Mouse (Mus musculus) adrenal gland, postnatal 14 days (tissue): ENCODE results near the gene Arl15. TPM values are rescaled to one million over a fixed set of nuclear protein-coding genes. Genes with fewer than 3 reads are reported as not detected.

Source experiments
- DNase-seq: peaks from one replicate; pipeline ENCODE4 v3.0.0; 2021; ENCODE audit warnings: mixed read lengths
- total RNA-seq: library from RNA; stranded (reverse); gene quantifications from 2 replicates; pipeline ENCODE4 v1.2.3, GENCODE M21; 2021

The Arl15 gene
- total RNA-seq, 1 experiment from 2014 or later = 24.6 TPM

DNA sequence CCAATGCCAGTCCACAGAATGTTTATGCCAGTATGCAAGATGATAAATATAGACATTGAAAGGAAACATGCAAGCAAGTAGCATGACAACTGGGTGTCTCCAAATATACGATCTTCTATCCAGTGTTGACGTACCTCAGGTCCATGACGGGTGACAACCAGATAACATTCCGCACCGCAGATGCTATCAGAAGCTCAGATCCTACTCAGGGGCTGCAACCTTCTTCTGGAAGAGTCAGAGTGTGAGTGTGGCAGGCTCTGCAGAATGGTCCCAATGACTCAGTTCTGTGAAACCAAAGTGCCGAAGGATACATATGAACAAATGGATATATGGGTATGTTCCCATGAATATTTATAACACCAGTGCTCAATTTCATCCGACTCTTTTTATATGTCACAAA is 313.2 kb downstream of the Arl15 start:
- no peak for DNase-seq

DNA sequence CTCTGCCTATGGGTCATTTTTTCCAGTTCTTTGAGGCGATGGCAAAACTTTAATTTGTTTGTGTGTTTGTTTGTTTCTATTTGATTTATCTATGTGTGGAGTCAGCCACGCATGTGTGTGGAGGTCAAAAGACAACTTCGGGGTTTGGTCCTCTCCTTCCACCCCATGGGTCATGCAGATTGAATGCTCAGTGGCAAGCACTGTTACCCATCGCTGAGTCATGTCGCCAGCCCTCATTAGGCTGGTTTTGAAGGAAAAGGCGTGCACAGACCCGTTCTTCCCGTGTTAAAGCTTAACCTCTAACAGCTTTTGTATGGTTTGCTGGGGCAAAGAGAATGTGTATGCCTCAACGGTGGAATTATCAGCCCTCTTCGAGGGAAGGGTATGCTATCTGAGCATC is 315.1 kb downstream of the Arl15 start:
- no peak for DNase-seq

DNA sequence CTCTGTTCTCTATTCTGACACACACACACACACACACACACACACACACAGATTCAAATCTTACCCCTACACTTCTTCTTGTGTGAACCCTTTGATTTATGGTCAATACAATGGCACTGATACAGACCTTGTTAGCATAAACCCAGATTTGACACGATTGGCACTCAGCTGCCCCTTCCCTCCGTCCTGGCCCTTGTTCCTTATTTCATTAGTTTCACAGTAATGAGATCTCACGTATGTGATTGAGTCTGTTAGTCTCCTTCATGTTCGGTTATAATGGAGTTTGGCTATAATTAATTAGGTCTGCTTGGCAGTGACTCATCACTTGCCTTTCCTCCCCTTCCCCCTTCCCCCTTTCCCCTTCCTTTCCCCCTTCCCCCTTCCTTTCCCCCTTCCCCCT is 315.5 kb downstream of the Arl15 start:
- DNase-seq = no peak

DNA sequence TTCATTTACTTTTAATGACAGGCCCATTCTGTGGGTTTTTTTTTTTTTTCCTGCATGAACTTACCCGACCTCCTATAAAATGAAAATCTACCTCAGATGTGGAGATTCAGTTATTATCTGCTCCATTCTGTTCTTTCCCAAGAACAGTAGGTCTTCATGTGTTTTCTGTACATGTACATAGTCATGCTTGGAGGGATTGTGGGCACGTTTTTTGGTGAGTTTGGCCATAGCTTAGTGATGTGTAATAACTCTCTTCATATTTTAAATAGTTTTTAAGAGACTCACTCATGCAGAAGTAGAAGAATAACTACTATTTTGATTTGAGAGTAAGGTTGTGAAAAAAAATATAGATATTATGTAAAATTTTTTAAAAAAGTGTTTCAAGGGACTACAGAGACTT is 319.2 kb downstream of the Arl15 start:
- DNase-seq = no peak

DNA sequence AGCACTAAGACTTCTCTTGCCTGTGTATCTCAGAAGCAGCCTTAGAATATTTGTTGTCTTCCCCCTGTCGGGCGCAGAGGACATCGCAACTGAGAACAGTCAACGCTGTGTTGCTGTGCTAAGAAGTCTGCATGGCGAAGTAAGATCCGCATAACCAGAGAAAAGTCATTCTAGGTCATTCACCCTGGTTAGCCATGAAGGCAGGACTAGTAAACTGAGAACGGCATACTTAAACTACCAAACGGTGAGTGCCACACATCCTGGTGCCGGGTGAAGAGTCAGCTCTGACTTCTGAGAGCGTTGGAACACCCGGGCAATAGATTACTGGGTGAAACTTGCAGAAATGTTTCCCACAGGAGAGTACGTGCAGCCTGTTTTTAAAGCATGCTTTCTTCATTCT is 320.3 kb downstream of the Arl15 start:
- DNase-seq = no peak

DNA sequence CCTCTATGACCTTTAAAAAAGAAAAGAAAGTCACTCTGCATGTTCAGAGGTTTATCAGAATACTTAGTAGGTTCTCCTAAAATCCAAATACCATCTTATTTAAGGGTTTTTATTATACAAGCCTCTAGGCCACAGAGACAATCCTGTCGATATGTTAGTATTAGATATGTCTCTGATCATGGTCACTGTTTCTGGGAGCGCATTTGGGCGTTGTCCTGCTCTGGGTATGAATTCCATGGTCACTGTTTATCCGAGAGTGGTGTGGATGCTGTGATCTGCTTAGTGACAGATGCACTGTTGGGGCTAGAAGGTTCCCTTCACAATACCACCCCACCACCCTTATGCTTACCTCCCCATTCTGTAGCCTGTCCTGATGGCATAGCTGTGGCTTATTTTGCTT is 320.8 kb downstream of the Arl15 start:
- no peak for DNase-seq

DNA sequence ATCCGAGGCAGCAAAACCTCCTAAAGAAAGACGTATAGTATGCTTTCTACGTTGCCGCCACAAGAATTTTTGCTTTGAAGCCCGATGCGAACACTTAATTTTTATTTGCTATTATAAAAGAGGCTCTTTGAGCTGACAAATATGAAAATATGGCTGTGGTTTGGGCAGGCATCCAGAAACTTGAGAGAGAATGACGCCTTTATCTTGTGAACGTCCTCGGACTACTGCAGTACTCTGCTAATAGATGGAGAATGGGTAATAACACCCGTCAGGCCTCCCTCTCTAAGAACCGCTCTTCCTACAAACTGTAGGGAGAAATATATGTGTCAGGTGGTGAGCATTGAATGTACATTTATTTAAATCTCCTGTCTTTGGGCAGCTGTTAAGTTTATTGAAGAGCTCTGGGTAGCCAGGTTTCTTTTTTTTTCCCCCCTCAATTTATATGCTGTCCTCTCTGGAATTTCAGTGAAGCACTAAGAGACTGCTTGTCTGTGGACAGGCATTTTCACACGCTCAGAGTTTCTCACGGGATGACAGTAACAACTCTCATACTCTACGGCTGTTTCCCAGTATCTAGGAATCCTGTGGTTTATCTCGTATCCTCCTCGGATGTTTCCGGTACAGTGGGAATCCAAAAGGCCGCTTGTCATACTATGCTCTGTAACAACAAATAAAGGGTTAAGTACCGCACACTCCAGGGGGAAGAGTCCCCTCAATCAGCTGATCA is 324.0 kb downstream of the Arl15 start:
- DNase-seq = peak; percentile 59

DNA sequence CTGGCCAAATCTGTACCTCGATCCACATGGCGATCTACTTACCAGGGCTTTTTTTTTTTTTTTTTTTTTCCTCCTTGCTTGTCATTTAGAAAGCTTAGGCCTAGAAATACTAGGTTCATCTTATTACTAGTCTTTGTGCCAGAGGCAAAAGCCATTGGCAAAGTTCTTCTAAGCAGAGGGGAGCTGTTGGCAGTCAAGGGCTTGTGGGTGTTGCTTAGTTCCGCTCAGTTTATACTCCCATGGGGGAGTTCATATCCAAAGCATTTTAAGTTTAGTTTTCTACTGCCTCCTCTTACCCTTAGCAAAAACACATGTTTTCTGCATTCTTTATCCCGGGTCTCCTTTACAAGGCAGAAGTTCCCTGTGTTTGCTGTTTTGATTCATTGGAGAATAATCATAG is 325.5 kb downstream of the Arl15 start:
- no peak for DNase-seq

DNA sequence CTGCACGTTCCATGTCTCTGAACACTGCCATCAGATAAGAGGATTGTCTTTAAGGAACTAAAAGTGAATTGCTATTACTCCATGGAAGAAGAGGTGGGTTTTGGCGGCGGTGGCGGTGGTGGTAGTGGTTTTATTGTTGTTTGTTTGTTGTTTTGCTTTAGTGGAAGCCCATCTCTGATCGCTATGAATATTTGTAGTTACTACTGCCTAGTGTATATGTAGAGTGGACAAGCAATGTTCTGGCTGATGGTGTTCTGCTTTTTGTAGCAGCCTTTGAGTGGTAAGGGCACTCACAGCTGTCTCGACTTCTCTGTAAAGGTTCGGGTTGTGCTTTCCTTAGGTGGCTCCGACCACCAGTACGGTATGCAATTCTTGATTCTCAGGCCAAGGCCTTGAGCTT is 327.3 kb downstream of the Arl15 start:
- no peak for DNase-seq

DNA sequence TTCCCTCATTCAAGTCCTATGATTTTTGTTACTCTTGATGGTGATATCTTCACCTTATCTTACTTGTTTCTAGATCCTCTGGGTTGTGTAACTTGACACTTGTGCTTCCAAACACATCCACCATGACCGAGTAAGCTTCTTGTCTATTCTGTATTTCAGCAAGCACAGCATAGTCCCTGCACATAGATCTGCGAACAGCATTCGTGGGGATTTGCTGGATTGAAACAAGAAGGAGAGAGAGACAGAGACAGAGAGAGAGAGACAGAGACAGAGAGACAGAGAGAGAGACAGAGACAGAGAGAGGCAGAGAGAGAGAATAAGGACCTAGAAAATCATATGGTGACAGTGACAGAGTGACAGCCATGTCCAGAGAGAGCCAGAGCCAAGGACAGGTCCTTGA is 329.1 kb downstream of the Arl15 start:
- DNase-seq = no peak

DNA sequence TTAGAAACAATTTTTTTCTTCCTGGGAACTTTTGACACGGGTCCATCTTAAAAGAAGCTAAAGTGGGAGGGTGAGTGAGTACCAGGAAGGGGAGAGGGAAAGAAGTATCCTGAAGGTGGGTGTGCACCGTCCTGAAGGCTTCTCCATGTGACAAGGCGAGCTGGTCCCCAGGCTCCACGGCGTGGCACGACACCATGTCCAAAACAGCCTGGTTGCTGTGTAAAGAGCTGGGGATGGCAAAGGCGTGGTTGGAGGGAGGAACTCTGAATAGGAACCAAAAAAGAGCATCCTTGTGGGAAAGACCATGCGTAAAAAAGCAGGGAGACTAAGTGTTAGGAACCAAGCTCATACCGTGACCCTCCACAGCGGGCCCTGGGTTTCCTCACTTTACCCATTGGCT is 330.1 kb downstream of the Arl15 start:
- no peak for DNase-seq

DNA sequence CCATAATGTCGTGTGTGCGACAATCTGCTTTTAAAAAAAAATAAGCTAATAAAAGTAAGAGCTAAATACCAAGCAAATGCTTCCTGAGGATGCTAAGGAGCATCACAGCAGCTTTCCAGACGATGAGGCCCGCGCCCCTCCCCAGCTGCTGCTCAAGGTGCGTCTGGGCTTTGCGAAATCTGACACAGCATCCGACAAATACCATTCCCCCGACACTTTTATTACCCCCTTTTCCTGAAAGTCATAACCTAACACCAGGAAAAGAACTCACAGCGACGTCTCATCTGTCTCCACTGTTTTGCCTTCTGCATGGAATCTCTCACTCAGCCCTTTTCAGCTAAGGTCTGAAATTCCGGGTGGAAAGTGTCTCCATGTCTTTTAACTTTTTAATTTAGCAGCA is 330.7 kb downstream of the Arl15 start:
- no peak for DNase-seq

DNA sequence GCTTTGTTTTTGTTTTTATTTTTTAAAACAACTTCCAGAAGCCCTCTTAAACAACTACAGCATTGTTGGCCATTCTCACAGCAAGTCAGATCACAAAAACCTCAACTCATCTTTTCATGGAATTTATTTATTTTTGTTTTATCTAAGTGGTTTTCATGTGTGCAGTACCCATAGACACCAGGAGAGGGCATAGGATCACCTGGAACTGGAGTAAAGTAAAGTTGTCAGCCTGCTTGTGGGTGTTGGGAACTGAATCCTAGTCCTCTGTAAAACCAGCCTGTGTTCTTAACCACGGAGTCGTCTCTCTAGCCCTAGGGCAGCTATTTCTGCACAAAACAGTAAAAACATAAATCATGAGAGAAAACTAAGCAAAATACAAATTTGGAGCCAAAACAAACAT is 334.1 kb downstream of the Arl15 start:
- DNase-seq = no peak

DNA sequence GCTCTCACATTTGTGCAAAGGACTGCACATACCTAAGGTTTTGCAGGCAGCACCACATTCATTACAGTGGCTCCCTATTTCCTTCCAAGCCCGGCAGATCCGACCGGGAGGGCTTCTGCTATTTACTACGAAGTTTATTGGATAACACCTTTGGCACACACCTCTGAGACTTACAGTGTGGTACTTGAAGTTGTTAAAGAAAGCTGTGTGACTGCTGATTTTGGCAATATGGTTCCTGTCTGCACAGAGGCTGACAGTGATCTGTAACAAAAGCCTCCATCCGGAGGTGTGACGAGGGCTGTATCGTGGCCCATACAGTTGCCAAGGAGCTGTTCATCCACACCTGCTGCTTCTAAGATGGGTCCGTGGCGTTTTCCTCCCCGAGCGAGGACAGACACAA is 335.7 kb downstream of the Arl15 start:
- no peak for DNase-seq

DNA sequence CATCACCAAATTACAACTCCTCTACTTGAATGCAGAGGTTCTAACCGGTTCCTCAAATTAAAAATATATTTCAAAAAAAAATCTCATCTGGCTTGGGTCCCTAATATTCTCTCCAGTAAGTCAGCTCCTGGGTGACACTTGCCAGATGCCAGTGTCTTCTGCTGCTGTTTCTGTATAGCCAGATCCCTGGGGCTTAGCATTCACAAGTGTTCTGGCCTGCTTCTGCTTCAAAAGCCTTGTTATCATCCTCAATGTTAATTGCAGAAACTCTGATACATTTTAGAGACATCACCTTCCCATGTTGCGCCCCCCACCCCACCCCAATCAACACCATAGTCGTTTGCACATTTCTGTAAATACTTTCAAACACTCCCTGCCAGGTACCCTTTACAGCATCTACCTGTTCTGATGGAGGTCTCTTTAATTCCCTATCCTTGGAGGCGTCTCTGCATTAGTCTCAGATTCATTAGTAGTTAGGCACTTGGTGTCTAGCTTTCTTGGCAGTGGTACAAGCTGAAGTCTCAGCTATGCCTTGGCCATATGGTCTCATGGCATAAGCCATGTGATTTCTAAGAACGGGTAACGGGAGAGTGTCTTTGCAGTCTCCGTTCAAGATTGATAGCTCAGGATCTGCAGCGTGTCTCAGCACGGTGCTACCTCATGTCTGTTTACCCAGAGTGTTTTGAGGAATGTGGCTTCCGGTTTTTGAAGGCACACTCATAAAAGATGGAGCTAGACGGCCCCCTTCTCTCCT is 336.4 kb downstream of the Arl15 start:
- no peak for DNase-seq

DNA sequence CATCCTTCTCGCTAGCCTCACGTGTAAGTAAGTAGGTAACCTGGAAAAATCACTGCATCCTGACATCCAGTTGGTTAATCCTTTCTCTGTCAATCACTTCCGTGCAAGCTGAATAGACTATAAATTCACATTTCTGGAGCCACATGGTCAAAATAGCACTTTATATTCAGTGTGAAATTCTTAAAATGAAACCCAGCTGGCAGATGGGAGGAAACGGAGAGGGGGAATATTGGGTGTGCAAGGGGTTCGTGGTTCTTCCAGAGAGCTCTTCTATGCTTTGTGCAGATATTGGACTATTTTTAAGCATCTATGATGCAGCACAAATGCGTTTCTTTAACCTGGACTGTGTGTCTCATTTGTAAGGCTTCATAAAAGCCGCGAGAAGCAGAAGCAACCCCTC is 344.6 kb downstream of the Arl15 start:
- DNase-seq = no peak

DNA sequence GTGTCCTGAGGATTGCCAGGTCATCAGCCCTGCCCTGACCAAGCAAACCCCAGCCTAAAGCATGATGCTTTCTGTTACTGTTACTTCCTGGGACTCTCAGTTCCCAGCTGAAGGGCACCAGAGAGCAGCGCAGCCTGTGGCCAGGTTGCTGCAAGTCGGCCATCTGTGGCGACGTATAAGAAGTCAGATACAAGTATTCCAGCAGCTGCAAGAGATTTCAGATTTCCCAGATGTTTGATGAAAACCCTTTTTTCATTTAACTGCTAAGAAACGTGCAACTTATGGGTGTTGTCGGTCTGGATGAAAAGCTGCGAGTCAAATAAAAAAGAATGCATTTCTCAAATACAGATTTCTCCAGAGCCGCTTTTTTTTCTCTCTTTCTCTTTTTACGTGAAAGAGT is 345.3 kb downstream of the Arl15 start:
- no peak for DNase-seq

DNA sequence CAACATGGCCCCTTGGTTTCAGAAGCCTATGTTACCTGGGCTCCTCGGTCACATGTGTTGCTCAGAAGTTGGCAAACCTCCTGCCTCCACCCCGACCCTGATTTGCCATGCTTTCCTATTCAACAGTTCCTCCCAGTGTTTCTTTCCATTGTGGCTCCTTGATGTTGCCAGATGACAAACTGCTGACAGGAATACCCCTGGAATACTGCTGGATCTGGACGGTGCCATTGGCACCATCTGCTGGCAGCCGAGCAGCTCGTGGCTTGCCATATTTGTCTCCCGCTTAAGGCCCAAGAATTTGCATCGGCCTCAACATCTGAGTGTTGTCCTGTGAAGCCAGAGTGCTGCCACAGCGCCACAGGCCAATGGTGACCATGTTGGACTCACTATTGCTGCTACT is 348.5 kb downstream of the Arl15 start:
- DNase-seq = no peak

DNA sequence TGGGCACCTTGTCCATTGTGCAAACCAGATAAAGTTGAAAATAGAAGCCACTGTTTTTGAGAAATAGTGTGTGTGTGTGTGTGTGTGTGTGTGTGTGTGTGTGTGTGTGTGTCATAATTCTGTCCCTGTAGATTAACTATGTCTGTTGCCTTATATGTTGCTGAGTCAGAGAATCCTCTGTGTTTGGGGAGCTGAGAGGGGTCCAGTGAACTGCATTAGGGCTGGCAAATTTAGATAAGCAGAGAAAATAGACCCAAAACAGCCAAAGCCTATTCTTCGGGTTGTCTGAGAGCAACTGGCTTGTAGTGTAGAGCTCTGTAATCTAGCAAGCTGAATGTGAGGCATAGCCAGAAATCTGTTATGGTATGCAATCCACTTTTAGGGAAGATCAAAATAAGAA is 348.9 kb downstream of the Arl15 start:
- no peak for DNase-seq

DNA sequence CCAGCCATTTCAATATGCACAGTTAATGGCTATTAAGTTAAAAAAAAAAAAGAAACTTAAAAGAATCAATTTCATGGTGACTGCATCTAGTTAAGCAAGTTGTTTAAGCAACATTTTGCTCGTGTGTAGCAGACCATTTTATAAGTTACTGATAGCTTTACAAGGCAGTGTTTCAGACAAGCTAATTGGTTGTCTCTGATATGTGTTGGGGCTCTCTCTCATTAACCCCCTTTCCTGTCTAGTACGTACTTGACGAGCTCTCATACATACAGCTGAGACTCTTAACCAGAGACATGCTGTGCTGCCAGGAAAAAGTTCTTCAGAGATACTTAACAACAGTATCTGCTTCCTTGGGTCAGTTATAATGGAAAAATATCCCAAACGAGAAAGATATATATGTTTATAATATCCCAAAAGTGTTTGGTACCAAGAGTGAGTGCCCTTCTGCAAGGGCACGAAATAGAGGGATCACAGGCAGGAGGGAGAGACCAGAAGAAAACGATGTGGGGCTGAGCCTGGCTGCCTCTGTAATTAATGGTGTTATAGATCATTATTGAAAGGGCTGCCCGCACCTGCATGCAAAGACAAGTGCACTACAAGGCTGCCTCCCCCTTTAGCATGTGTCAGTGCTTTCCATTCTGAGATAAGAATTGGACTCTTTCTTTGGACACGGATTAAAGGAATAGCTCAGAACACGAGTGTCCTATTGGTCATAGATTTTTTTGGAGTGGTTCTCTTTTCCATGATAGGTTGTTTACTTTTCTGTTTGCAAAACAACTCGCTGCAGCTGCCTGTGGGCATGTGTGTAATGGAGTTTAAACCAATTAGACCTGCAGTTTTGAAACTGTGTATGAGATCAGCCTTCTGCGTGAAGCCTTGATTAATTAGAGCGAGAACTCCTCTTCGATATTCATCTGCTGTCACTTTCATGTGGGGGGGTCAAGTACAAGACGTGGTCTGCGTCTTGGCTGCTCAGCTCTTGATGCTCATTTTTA is 350.0 kb downstream of the Arl15 start:
- no peak for DNase-seq

DNA sequence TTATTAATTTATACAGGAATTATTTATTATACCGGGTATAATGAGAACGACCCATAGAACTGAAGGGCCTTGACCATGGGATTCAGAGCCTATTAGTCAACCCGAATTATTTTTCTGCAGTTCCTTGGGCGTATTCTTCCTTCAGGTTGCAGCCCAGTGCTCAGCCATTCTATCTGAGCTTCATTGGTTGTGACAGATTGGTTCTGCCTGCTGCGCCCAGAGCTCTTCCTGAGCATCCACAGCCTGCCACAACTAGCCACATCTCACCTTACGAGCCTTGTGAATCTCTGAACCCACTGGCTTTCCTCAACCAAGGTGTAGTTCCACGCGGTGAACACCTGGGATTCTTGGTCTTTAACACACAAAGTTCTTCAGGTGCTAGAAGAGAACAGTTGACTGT is 350.9 kb downstream of the Arl15 start:
- DNase-seq = no peak

DNA sequence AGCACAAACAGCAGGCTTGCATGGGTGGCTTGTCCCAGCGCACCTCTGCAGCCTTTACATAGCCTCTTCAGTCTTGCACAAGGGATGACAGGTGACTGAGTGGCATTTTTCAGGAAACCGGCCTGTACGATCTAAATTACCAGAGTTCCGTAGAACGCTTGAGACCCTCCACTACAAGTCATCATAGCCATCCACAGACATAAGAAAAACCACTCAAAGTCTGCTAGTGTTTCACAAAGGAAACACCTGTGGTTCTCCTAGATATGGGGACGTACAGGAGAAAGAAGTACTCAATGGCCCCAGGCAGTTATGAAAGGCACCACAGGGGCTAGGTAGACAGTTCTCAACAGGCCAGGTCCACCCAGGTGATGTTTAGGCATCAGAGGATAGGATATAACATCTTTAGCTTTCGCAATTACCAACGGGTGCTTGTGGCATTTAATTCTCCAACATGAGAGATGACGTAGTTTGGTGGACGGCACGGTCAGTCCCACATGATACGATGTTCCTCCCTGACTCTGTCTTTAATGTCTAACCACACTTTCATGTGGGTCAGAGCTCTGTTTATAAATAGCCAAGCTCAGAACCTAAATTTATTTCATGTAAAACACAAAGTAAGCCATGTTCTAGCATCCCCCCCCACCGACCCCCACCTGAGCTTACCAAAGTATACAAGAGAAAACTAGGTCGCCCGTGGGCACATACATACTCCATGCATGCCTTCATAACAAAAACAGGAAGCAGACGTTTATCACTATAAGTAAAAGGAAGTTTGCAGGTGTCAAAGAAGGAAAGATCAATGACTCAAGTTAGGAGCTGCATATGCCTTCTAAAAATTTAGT is 356.8 kb downstream of the Arl15 start:
- DNase-seq = no peak
